Mouse (Mus musculus): ENCODE data around the gene Cadps2. TPM values are rescaled to one million over a fixed set of nuclear protein-coding genes. Genes with fewer than 3 reads are reported as not detected.

Cadps2 gene
- polyA plus RNA-seq, 1 experiment = not detected

- TF ChIP-seq POLR2A (IDR thresholded peaks at IDR 0.05; ENCODE audit: low read depth, low read length) (no peak), CTCF (IDR thresholded peaks at IDR 0.05; ENCODE audit: borderline replicate concordance, insufficient read depth, low read length) (no peak)
- H3K4me3 ChIP-seq (ENCODE audit: insufficient read depth, low read length) = no peak overlapping the region
- H3K4me1 ChIP-seq (ENCODE audit: control insufficient read depth, insufficient read depth, low read length) = no peaks in the 10 kb centered on the region
- no peak overlapping the region for H3K27ac ChIP-seq (ENCODE audit: insufficient read depth, low read length)
Observed at GRCm38 (mm10) chr6:23251431-23251830, 587.8 kb downstream of the Cadps2 start.

GRCm38 (mm10) chr6:23250288-23250955, 588.8 kb downstream of the Cadps2 start:
- Histone ChIP-seq H3K4me3 (ENCODE audit: insufficient read depth, low read length) (no peak overlapping the region), H3K27ac (ENCODE audit: insufficient read depth, low read length) (no peak overlapping the region)

GRCm38 (mm10) chr6:23249616-23250287, 589.5 kb downstream of the Cadps2 start:
- H3K4me1 ChIP-seq (ENCODE audit: control insufficient read depth, insufficient read depth, low read length) = no peaks in the 10 kb centered on the region
- H3K27ac ChIP-seq (ENCODE audit: insufficient read depth, low read length) = no peak overlapping the region
- TF ChIP-seq POLR2A (IDR thresholded peaks at IDR 0.05; ENCODE audit: low read depth, low read length) (no peak), CTCF (IDR thresholded peaks at IDR 0.05; ENCODE audit: borderline replicate concordance, insufficient read depth, low read length) (peak; percentile 6; the same call in 1 of the 2 replicates)
- 0 out of 2 replicates have a peak overlapping the region, but pooled peaks have one; percentile 4 for H3K4me3 ChIP-seq (ENCODE audit: insufficient read depth, low read length)

More at GRCm38 (mm10) chr6:23250288-23250955, 588.8 kb downstream of the Cadps2 start:
- TF ChIP-seq POLR2A (IDR thresholded peaks at IDR 0.05; ENCODE audit: low read depth, low read length) (no peak), CTCF (IDR thresholded peaks at IDR 0.05; ENCODE audit: borderline replicate concordance, insufficient read depth, low read length) (no peak)
- no peaks in the 10 kb centered on the region for H3K4me1 ChIP-seq (ENCODE audit: control insufficient read depth, insufficient read depth, low read length)

- H3K4me1 ChIP-seq (ENCODE audit: control insufficient read depth, insufficient read depth, low read length) = no peaks in the 10 kb centered on the region
- no peak for TF ChIP-seq CTCF (IDR thresholded peaks at IDR 0.05; ENCODE audit: borderline replicate concordance, insufficient read depth, low read length)
- TF ChIP-seq POLR2A (IDR thresholded peaks at IDR 0.05; ENCODE audit: low read depth, low read length) = no peak
- H3K27ac ChIP-seq (ENCODE audit: insufficient read depth, low read length) = no peak overlapping the region
Observed at GRCm38 (mm10) chr6:23249053-23249401, 590.2 kb downstream of the Cadps2 start.

GRCm38 (mm10) chr6:23248313-23249052, 590.7 kb downstream of the Cadps2 start, which contains the start of gene Fezf1:
TSS of gene Fezf1 (minus strand) at chr6:23248362.
- TF ChIP-seq POLR2A (IDR thresholded peaks at IDR 0.05; ENCODE audit: low read depth, low read length) = no peak
- no peak for TF ChIP-seq CTCF (IDR thresholded peaks at IDR 0.05; ENCODE audit: borderline replicate concordance, insufficient read depth, low read length)
- no peaks in the 10 kb centered on the region for H3K4me1 ChIP-seq (ENCODE audit: control insufficient read depth, insufficient read depth, low read length)
- H3K27ac ChIP-seq (ENCODE audit: insufficient read depth, low read length) = no peak within 1 kb of the TSS
- no peak within 1 kb of the TSS for H3K4me3 ChIP-seq (ENCODE audit: insufficient read depth, low read length)

More at GRCm38 (mm10) chr6:23249053-23249401, 590.2 kb downstream of the Cadps2 start:
- no peak overlapping the region for H3K4me3 ChIP-seq (ENCODE audit: insufficient read depth, low read length)

GRCm38 (mm10) chr6:23247512-23248312, 591.5 kb downstream of the Cadps2 start:
- Histone ChIP-seq H3K4me1 (ENCODE audit: control insufficient read depth, insufficient read depth, low read length) (no peaks in the 10 kb centered on the region), H3K4me3 (ENCODE audit: insufficient read depth, low read length) (no peak overlapping the region), H3K27ac (ENCODE audit: insufficient read depth, low read length) (no peak overlapping the region)
- no peak for TF ChIP-seq POLR2A (IDR thresholded peaks at IDR 0.05; ENCODE audit: low read depth, low read length)
- TF ChIP-seq CTCF (IDR thresholded peaks at IDR 0.05; ENCODE audit: borderline replicate concordance, insufficient read depth, low read length) = no peak

GRCm38 (mm10) chr6:23246790-23247511, 592.3 kb downstream of the Cadps2 start:
- TF ChIP-seq POLR2A (IDR thresholded peaks at IDR 0.05; ENCODE audit: low read depth, low read length) (no peak), CTCF (IDR thresholded peaks at IDR 0.05; ENCODE audit: borderline replicate concordance, insufficient read depth, low read length) (no peak)
- H3K4me1 ChIP-seq (ENCODE audit: control insufficient read depth, insufficient read depth, low read length) = no peaks in the 10 kb centered on the region
- no peak overlapping the region for H3K27ac ChIP-seq (ENCODE audit: insufficient read depth, low read length)
- no peak overlapping the region for H3K4me3 ChIP-seq (ENCODE audit: insufficient read depth, low read length)

- H3K4me1 ChIP-seq (ENCODE audit: control insufficient read depth, insufficient read depth, low read length) = no peaks in the 10 kb centered on the region
- no peak overlapping the region for H3K4me3 ChIP-seq (ENCODE audit: insufficient read depth, low read length)
- no peak overlapping the region for H3K27ac ChIP-seq (ENCODE audit: insufficient read depth, low read length)
- TF ChIP-seq POLR2A (IDR thresholded peaks at IDR 0.05; ENCODE audit: low read depth, low read length) (no peak), CTCF (IDR thresholded peaks at IDR 0.05; ENCODE audit: borderline replicate concordance, insufficient read depth, low read length) (no peak)
Observed at GRCm38 (mm10) chr6:23246061-23246789, 593.0 kb downstream of the Cadps2 start.
